Mouse (Mus musculus) cerebellum, adult 11-12 months (tissue): ENCODE results near the gene 2410004B18Rik.
"Not testable (repeated sequence)": the region's sequence is repeated elsewhere in the genome, so short reads cannot be mapped to it uniquely, and the experiment has no call there.

ENCODE experiments used
- DNase-seq: peaks from one replicate; pipeline ENCODE4 v3.0.0; 2022

2410004B18Rik gene

DNA sequence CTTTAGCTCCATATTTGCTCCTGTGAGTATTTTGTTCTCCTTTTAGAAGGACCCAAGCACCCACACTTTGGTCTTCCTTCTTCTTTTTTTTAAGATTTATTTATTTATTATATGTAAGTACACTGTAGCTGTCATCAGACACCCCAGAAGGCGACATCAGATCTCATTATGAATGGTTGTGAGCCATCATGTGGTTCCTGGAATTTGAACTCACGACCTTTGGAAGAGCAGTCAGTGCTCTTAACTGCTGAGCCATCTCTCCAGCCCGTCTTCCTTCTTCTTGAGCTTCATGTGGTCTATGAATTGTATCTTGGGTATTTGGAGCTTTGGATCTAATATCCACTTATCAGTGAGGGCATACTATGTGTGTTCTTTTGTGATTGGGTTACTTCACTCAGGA is 27.8 kb downstream of the 2410004B18Rik start:
- DNase-seq: not testable (repeated sequence)

DNA sequence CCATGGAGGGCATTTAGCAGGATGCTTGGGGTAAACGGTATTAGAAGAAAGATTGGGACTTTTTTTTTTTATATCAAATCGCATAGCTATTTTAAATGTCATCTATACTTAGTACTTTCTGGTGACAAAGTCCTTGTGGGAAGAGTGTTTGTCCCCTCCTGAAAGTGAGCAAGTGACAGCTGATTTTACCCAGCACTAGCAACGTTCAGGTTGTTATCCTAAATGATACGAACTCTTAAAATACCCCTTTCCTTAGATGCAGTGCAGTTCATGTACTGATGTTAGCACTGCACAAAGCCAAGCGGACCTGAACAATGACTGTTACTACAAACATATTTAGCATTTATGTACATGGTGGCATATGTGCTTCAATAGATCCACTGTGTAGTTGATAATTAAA is 29.0 kb downstream of the 2410004B18Rik start:
- no peak for DNase-seq

DNA sequence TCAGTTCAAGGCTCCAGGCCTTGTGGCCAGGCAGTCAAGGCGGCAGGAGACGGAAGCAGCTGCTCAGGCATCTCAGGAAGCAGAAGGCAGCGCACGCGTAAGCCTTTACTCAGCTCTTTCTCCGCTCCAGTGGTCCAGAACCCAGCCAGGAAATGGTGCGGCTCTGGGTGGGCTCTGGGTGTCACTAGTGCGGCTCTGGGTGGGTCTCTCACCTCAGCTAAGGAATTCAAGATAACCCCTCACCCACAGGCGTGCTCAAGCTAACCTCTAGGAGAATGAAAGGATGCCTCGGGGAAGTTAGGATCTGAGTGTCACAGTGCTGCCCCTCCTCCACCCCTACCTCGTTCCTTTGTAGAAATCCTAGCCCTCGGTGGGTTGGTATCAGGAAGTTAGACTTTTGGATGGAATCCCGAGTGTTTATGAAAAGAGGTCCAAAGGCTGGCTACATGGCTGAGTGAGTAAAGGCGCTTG is 31.3 kb downstream of the 2410004B18Rik start:
- DNase-seq: no peak

DNA sequence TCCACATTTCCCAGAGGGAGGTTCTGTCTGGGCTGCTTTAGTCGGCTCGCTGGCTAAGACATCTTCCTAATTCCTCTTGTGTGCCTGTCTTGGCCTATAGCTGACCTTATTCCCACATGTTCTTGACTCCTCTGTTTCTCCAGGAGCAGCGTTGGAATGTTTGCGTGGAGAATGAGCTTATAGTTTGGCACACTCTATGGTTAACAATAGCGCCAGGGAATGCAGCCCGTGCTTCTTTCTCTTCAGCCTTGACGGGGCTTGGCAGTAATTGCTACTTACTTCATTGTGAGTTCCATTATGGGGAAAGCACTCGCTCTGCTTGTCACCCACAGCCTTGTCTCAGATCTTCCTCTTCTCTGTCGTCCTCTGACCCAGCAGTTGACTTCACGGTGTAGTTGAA is 33.7 kb downstream of the 2410004B18Rik start:
- no peak for DNase-seq

DNA sequence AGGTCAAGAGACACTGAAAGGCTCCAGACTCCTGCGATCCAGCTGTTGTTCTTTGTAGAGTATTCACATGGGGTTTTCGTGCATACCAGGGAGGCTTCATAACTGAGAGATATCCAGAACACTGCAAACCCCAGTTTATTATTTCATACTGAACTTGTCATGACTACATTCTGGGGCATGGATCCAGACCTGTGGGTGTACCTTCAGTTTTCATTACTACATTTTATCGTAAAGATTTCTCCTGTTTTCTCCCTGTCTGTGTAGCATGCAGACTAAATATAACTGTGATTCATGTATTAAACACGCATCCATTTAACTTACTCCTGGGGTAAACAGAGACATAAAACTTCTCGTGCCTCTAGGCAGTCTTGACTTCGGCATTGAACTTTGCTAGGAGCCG is 37.2 kb downstream of the 2410004B18Rik start:
- no peak for DNase-seq

DNA sequence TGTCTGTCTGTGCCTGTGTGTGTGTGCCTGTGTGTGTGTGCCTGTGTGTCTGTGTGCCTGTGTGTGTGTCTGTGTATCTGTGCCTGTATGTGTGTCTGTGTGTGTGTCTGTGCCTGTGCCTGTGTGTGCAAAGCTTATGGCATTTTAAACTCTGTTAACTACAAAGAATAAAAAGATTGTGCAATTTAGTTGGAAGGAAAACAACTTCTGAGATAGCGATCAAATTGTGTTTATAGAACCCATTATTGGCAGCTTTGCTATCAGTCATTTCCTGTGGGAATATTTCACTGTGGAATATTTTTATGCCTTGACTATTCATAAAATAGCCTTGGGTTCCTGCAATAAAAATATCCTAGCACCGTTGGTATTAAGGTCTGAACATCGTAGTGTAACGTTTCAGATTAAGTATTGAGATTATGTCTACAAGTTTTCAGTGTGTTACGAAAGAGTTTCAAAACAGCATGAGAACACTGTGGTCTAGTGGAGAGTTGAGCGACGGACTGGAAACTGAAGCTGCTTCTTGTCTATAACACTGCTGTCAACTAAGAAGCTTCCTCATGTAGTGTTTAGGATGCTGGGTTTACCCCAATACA is 47.6 kb downstream of the 2410004B18Rik start:
- DNase-seq: no peak

DNA sequence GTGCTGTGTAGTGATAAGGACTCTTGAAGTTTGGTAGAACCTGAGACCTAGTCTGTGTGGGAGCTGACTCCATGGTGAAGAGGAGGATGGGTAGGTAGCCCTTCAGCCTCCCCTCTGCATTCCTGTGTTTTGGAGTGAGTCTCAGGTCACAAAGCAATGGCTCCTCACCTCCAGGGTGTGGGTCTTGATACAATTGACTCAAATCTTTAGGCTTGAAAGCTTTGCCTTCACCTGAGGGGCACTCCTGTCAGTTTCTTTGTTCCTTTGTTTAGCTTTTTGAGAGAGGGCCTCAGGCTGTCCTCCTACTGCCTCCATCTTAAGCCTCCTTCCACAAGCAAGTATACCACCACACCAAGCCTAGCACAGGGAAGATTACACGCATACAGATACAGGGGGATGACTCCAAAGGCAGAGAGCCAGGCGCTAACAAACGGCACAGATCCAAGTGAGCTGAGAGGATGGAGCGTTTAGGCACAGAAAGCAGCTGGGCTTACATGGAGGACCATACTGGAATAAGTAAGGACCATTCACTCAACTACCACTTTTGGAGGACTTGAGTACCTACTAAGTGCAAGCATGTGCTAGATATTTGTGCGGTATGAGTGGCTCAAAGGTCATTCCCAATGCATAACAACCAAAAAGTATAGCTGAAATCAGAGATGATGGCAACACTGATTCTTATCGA is 48.6 kb downstream of the 2410004B18Rik start:
- no peak for DNase-seq

DNA sequence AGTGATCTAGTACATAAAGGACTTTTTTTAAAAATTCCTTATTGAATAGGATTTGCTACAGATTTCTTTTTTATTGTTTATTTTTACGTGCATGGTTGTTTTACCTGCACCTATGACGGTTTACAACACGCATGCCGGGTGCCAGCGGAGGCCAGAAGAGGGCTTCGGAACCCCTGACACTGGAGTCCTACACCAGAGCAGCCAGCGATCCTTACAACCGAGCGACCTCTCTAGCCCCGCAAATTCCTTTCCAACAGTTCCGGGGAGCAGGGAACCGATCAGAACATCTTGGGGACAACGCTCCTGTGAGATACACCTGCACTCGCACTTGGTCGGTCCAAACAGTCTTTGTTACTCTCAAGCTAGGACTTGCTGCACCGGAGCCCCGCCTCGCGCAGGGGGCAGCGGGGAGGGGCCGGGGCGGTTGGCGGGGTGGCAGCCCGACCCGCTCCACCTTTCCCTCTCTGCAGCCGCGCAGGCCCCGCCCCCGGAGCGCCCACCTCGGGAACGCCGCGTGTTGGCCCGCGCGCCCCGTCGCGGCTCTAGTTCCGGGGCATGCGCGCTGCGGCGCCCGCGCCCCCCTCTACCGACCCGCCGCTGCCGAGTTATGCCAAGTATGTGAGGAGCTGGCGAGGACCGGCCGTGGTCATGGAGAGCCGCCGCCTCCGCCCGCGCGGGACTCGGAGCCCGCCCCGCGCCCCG is 49.6 kb downstream of the 2410004B18Rik start, which contains the start of gene Syde2:
Gene Syde2 (plus strand): TSS at position 603 of the 702 bp plus-strand sequence.
- peak; percentile 18 for DNase-seq

DNA sequence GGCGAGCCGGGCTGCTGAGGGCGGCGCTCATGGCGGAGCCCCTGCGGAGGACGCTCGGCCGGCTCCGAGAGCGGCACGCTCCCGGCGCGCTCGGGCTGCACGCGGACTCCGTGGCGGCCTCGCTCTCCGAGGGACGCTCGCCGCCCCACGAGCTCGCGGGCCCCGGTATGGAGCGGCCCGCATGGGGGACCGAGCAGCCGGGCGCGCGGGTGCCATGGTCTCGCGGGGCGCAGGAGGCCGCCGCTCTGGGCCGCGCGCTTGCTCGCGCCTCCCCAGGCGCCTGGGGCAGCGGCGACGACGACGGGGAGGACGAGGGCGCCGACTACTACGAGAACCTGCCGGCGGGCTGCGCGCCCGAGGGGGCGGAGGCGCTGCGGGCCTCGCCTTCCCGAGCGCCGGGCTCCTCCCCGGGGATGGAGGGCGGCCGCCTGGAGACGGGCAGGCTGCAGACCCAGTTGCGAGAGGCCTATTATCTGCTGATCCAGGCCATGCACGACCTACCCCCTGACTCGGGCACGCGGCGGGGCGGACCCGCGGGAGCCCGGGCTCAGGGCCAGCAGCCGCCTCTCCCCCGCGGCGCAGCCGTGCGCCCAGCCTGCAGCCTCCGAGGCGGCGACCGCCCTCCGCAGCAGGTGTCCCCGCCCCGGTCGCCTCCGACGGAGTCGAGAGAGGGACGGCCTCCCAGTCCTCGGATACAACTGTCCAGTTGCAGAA is 50.3 kb downstream of the 2410004B18Rik start:
- peak; percentile 26 for DNase-seq

DNA sequence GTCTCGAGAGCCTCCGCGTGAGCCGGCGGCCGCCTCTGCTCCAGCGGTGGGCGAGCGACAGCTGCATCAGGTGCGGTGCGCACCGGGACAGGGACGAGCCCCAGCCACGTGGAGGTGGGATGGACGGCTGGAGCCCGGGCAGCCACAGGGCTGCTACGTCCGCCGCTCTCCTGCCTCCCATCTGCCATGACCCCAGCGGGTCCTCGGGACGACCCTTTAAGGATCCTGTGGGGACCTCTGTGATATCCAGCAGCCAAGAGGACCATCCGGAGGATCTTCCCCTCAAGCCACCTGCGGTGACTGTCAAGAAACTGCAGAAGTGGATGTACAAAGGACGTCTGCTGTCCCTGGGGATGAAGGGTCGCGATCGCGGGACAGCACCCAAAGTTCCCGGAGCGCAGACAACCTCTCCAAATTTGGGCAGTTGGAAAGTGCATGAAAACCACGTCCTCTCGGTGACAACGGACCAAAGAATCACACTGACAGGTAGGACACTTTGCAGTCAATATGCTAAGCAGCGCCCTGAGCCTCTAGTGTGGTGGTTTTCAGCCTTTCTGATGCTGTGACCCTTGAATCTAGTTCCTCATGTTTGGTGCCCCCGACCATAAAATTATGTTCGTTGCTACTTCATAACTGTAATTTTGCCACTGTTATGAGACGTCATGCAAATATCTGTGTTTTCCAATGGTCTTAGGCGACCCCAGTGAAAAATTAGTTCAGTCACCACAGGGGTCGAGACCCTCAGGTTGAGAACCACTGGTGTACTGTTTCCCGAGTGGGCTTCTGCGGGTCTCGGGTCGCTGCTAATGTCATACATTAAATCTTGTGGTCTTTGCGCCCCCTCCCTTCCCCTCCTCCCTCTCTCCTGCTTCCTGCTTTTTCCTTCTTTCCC is 51.1 kb downstream of the 2410004B18Rik start:
- no peak for DNase-seq

DNA sequence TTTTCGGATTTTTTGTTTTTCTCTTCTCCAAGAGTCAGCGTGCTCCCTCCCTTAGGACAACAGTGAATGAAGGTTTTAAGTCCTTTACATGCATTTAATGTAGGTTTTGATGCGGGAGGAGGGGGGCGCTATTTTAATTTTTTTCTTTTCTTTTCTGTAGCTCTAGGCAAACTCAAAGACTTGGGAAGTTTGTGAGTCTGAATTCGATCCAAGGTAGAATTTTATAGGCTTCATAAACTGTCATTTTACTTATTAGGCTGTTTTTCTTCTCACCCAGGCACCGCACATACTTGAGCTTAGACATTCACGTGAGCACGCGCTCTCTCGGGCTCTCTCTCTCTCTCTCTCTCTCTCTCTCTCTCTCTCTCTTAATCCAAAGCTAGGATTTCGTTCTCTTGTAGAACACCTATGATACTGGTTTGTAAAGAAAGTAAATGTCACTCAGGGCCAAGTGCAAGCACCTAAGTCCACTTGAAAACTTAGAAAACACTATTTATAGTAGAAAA is 51.8 kb downstream of the 2410004B18Rik start:
- DNase-seq: no peak

DNA sequence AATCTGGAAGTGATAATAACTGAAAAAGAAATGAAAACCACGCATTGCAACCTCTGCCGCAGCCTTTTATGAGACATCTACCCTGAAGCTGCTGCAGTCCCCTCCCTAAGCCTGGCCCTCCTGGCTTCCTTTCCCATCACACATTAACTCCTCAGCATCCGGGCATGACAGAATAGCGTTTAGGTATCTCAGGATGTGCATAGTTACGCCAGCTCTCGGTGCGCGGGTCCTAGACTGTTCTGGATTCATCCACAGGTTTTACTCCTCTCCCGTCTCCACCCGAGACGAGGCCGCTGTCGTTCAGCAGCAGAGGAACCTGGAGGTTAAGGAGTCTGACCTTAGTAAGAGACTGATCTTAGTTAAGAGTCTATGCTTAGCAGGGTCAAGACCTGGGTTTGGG is 53.3 kb downstream of the 2410004B18Rik start:
- no peak for DNase-seq

DNA sequence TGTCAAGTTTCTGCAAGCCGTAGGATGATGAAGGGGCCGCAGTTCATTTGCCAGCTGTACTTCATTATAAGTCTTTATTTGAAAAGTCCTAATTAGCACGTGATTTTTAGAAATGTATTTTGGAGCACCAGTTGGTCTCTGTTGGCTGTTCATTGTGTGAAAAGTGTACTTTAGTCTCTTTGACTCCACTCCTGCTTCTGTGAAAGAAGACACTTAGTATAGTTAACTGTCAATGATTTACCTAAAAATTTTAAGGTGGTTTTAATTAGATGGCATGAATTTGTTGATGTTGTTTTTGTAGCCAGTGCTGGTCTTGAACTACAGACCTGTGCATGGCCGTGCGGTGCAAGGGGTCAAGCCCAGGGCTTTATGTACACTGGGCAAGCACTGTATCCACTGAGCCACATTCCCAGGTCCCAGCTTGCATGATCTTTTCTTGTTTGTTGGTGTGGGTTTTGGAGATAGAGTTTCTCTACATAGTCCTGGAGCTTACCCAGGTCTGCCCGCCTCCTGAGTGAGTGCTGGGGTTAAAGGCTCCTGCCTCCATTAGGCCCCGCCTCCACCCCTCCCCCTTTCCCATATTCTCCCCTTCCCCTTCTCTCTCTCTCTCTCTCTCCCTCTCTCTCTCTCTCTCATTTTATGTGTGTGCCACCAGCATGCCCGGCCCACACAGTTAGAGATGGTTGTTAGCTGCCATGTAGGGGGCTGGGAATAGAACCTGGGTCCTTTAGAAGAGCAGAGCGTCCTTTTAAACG is 54.3 kb downstream of the 2410004B18Rik start:
- no peak for DNase-seq

DNA sequence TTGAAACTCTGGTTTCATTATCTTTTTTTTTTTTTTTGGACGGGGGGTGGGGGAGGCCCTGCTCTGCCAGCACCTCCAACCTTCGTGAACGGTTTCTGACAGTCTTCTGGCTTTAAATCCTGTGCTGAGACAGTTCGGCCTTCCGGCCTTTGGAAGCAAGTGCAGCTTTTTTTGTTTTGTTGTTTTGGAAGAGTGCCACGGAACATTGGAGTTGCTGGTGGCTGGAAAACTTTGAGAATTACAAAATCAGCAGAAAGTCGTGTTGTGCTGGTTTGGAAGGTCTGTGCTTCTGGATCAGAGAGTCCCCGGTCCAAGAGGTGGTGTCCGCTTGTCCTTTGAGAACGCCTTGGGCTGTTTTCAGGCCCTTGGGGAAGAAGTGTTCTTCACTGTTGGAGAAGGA is 55.0 kb downstream of the 2410004B18Rik start:
- DNase-seq: no peak

DNA sequence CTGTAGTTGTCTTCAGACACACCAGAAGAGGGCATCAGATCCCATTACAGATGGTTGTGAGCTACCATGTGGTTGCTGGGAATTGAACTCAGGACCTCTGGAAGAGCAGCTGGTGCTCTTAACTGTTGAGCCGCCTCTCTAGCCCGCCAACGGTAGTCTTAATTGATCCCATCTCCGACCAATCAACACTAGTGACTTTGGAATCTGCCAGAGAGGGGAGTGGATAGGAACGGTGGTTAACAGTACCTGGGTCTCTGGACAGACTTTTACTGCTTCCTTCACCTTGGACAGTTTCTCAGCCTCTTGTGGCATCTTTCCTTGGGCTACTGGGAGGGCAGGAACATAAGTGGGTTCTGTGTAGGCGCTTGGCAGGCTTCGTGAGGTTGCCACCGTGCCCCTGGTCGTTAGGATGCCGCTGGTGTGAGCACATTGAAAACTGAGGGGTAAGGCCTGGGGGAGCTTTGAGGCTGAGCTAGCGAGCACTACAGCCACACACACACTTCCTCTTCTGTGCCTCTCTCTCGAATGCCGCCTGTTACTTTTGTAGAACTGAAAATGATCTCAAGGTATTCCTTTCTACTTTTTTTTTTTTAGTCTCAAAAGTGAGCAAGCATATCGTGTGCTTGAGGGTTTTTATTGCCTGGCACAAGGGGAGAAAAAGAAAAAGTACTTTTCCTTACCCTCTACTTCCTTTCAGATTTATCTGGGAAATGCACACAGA is 55.8 kb downstream of the 2410004B18Rik start:
- DNase-seq: no peak
